Mouse (Mus musculus) adrenal gland, adult (tissue): Measurements from ENCODE around the gene Rnf146.
"Not testable (repeated sequence)": the region's sequence is repeated elsewhere in the genome, so short reads cannot be mapped to it uniquely, and the experiment has no call there.

ENCODE experiments used
- DNase-seq, 2 experiments: peaks; one replicate each; pipeline ENCODE4 v3.0.0; 2022 to 2023; ENCODE audit warnings: low spot score in 1 of 2; ENCODE audit not compliant: inconsistent age in 2 of 2

The Rnf146 gene

GRCm38 (mm10) chr10:29362197-29362900 lies at the start of gene Rnf146:
Rnf146 (minus strand) TSS chr10:29362442.
- DNase-seq: no peak

DNA sequence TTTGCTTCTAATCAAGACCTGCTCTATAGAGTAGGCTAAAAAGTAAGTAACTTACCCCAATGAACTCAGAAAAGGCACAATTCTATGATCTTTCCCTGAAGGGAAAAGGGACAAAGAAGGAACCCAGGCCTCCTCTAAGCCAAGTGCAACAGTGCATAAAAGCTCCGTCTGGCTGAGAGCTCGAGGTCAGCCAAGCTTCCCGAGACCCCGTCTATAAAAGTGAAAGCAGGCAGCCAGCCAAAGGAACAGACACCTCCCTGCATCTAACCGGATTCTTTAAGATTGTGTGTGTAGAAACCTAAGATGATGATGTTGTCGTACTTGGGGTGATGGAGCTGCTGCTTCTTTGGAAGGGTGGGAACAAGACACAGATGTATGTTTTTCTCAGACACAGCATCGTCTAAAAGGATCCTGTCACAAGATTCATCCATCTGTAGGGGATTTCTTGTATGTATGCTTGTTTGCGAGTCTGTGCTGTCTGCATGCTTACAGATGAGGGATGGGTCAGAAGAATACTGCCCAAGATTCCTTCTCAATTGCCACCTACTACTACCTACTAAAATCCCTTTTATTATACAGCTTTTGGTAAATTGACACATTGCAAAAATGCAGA lies 40.5 kb upstream of the Rnf146 start:
- no peak for DNase-seq

GRCm38 (mm10) chr10:29394890-29395289 lies 32.6 kb upstream of the Rnf146 start:
- DNase-seq: not testable (repeated sequence)

DNA sequence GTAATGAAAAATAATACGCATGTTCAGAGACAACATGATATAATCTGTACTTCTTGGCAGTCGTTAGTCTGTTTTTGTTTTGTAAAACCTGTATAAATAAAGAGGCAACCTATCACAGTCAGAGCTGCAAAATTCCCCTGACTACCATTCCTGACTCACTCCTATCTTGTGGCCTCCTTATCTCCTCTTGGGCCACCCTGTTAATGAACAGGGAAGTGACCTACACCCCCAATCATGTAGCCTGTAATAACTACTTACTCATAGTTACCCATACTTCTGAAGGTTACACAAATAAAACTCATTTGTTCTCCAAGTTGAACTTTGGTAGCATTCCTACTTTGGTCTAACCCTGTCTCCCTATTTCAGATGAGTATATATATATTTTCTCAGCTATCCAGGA lies 19.3 kb upstream of the Rnf146 start:
- DNase-seq: no peak

- DNase-seq: no peak
Measured at GRCm38 (mm10) chr10:29374065-29374464, 11.8 kb upstream of the Rnf146 start.

GRCm38 (mm10) chr10:29361464-29362196 lies 612 bp downstream of the Rnf146 start:
- DNase-seq: peak; percentile 93 to 97

GRCm38 (mm10) chr10:29361095-29361463 lies 1.2 kb downstream of the Rnf146 start:
- DNase-seq: no peak

DNA sequence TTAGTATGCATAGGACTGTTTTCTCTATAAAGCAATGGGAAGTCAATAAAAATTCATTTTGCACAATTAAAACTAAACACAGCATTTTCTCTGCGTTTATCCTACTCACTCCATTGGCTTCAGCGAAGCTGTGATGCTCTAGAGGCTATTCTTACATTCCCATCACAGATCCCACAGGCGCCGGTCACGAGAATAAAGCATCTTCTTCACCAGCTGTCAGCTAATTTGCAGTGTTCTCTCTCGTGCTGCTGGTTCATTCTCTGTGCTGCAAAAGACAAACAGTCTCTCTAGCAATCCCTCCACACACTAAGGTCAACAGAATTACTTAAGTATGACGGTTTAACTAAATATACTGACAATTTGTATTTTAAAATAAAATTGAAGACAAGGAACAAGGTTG lies 8.1 kb downstream of the Rnf146 start:
- no peak for DNase-seq

DNA sequence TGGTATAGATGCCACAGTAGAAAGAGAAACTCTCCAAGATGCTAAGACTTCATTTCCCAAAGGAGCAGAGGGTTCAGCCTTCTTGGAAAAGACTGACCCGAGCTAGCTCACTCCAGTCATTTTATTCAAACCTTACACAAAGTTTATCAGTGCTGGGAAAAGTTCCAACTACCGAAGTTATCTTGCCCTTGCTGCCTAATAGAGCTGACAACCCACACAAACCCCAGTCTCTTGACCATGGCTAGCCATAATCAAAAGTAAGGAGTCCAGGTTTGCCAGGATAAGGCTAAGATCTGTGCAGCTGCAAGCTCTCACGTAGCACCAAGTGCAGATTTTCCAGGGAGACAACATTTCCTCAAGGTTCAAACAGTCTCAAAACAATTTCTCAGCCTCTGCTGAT lies 9.7 kb downstream of the Rnf146 start:
- DNase-seq: no peak

- peak in 1 of 2 experiments; percentile 42 for DNase-seq
Measured at GRCm38 (mm10) chr10:29351420-29351819, 10.8 kb downstream of the Rnf146 start.

DNA sequence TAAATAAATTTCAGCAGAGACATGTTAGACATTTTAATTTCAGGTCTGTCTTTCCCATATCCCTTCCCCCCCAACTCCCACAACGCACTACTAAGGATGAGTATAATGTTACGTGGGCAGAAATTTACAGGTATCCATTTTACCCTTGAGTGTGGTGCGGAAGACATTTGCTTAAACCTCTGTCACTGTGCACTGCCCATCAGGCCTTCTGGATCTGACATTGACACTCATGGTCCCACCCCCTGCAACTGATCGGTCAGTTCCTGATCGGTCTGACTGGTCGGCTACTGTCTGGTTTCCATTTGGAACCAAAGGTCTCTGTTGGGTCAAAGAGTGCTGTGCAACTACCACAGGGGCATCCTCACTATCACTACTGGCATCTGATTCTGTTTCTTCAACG lies 15.6 kb downstream of the Rnf146 start:
- DNase-seq: no peak

GRCm38 (mm10) chr10:29344232-29344631 lies 18.0 kb downstream of the Rnf146 start:
- no peak for DNase-seq

DNA sequence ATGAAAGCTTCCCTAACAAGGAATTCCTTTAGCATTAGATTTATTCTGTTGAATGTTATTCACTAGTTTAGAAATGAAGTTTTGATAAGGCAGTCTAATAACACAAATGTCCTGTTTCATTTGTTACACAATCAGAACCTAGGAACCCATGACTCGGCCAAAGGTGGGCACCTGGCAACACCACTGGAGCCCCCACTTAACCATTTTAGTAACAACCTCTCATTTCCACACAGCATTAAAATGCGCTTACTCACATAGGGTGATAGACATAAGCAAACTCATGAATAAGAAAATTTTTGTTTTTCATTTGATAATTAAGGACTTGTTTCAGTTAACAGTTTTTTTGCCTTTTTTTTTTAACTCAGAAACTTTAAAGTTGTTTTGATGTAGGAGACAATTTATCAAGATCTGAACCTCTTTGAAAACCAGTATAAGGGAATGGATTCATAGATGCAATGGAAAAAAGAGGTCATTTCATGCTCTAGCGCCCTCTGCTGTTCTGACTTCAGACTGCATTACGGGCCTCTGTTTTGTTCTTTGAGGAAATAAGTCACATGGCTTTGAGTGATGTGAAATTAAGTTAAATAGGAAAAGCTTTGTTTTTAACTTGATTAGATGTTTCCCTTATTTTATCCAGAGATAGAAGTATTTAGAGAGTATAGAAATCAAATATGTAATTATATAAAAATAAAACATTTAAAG lies 23.7 kb downstream of the Rnf146 start:
- DNase-seq: peak; percentile 49 to 88

GRCm38 (mm10) chr10:29333836-29334235 lies 28.4 kb downstream of the Rnf146 start:
- no peak for DNase-seq

GRCm38 (mm10) chr10:29324817-29325216 lies 37.4 kb downstream of the Rnf146 start:
- DNase-seq: no peak

- DNase-seq: peak in 1 of 2 experiments; percentile 30
Measured at GRCm38 (mm10) chr10:29313905-29314304, 48.3 kb downstream of the Rnf146 start.

GRCm38 (mm10) chr10:29313064-29313638 lies 49.1 kb downstream of the Rnf146 start, which contains the start of gene Echdc1:
Echdc1 (plus strand) TSS chr10:29313166.
- DNase-seq: peak; percentile 91 to 97

- peak in 1 of 2 experiments; percentile 53 for DNase-seq
Measured at GRCm38 (mm10) chr10:29311480-29312219, 50.6 kb downstream of the Rnf146 start.

GRCm38 (mm10) chr10:29302230-29302629 lies 60.0 kb downstream of the Rnf146 start:
- DNase-seq: no peak
